Mouse (Mus musculus) forebrain, embryonic 10.5 days (tissue): ENCODE data around the gene Fgfr2. TPM values are rescaled to one million over a fixed set of nuclear protein-coding genes. Genes with fewer than 3 reads are reported as not detected.
"Not testable (repeated sequence)": the region's sequence is repeated elsewhere in the genome, so short reads cannot be mapped to it uniquely, and the experiment has no call there.

Experiments used
- DNase-seq: peaks from one replicate; pipeline ENCODE4 v3.0.0-alpha.2; 2017; ENCODE audit warnings: low spot score; ENCODE audit errors: extremely low spot score
- H3K27ac ChIP-seq: fragments of 300-500 bp; sonication (generic); 2 replicates; pipeline ENCODE4 v1.5.1; 2016; ENCODE audit warnings: mild to moderate bottlenecking
- H3K27me3 ChIP-seq: fragments of 300-500 bp; sonication (generic); 2 replicates; pipeline ENCODE4 v1.6.1; 2016; ENCODE audit warnings: mild to moderate bottlenecking; ENCODE audit not compliant: poor library complexity, severe bottlenecking
- H3K36me3 ChIP-seq: fragments of 300-500 bp; sonication (generic); replicated peaks from 2 replicates; pipeline ENCODE4 v1.6.1; 2016; ENCODE audit warnings: mild to moderate bottlenecking, moderate library complexity
- H3K4me1 ChIP-seq: fragments of 300-500 bp; sonication (generic); 2 replicates; pipeline ENCODE4 v1.6.1; 2016
- H3K4me3 ChIP-seq: fragments of 300-500 bp; sonication (generic); 2 replicates; pipeline ENCODE4 v1.5.1; 2016; ENCODE audit warnings: mild to moderate bottlenecking, moderate library complexity
- H3K9me3 ChIP-seq: fragments of 300-500 bp; sonication (generic); 2 replicates; pipeline ENCODE4 v1.6.1; 2016; ENCODE audit warnings: mild to moderate bottlenecking, moderate library complexity
- WGBS: fragments of 180-500 bp; shearing (Covaris S2); methylation state at CpG from one replicate; pipeline ENCODE4 v1.1.7; 2016; 5-methylcytosine and 5-hydroxymethylcytosine counted together
- polyA plus RNA-seq: library from polyadenylated mRNA; unstranded; fragments of >200 nt; fragmentation: Nextera tagmentation; extraction: Ambion mirVana; gene quantifications from 2 replicates; pipeline ENCODE4 v1.2.1, GENCODE M21; 2016

The Fgfr2 gene
- polyA plus RNA-seq, 1 experiment from 2014 or later, result 55.7 TPM

DNA sequence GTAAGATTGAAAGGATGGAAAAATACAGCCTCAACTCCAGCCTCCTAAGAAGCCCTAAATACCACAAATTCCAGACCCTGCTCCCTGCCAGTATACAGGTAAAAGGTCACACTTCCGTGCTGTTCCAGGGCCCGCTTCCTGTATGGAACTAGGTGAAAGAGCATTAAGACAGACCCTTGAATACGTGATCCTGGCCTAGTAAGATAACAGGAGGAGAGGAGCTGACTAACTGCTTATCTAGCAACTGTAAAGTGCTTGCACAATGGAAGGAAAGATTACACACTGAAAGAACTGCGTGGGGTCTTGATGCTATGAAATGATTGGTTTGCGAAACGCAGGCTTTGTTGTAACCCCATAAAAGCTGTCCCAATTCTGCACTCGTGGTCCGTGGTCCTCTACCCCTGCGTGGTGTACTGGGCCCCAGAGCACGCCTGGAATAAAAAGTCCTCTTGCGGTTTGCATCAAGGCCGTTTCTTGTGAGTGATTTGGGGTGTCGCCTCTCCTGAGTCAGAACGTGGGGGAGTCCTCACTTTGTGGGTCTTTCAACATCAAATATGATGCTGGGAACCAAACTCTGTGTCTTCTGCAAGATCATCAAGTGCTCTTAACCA is 2602.2 kb downstream of the Fgfr2 start:
- no peak for DNase-seq
- Histone ChIP-seq H3K27me3 (no peaks in the 10 kb centered on the region), H3K4me3 (no peak overlapping the region), H3K4me1 (peaks cover 25% of the 10 kb centered on the region), H3K9me3 (no peaks in the 10 kb centered on the region), H3K36me3 (no peaks in the 10 kb centered on the region), H3K27ac (peak overlapping the region; percentile 99; the same call in 1 of the 2 replicates)
- 92% methylated on average over 14 of the region's 14 CpGs for WGBS

- Histone ChIP-seq H3K9me3 (no peaks in the 10 kb centered on the region), H3K4me1 (peaks cover 25% of the 10 kb centered on the region), H3K36me3 (peaks cover 5% of the 10 kb centered on the region), H3K27ac (peak within 1 kb of the TSS; percentile 99), H3K4me3 (peak within 1 kb of the TSS; percentile 77), H3K27me3 (no peaks in the 10 kb centered on the region)
- DNase-seq, result no peak
- 20% methylated on average over 20 of the region's 20 CpGs for WGBS
Observed at GRCm38 (mm10) chr7:130520049-130520425, 2603.1 kb downstream of the Fgfr2 start, which contains the start of gene Ate1. TSS of gene Ate1 (minus strand) at chr7:130520369.

- Histone ChIP-seq H3K4me3 (peak overlapping the region; percentile 77), H3K27me3 (no peaks in the 10 kb centered on the region), H3K9me3 (no peaks in the 10 kb centered on the region), H3K36me3 (peaks cover 12% of the 10 kb centered on the region), H3K4me1 (peaks cover 25% of the 10 kb centered on the region), H3K27ac (peak overlapping the region; percentile 99)
- DNase-seq, result peak; percentile 97
- under 1% methylated on average over 90 of the region's 90 CpGs for WGBS
Observed at GRCm38 (mm10) chr7:130519096-130520048, 2603.8 kb downstream of the Fgfr2 start.

DNA sequence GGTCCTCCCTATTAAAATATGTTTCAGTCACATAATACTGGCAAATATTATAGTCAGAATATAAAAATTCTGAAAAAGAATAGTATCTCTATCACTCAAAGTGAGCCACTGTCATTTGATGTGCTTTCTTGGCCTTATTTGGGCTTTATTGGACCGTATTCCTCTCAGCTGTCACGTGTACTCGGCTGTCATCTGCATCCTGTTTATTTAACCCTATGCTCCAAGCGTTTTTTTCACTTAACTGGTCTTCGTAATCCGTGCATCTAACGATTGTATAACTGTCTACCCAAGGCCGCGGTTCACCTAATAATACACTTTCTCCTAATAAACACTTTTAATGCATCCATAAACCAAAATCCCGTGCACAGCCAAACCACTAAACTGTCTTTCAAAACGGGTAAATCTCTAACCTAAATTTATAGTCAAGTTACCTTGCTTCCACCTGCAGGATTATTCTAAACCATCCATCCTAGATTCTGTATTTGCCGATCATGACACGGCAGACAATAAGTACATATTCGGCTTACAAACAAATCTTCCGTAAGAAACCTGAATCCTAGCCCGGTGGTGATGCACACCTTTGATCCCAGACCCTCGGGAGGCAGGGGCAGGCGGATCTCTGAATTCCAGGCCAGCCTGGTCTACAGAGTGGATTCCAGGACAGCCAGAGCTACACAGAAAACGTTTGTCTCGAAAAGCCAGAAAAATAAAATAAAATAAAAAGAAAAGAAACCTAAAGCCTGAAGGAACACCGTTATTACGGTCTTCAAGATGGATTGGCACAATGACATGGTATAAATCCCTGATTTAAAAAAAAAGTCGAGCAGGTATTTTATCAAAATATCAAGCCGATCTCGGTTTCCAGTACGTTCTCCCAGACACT is 2604.7 kb downstream of the Fgfr2 start:
- H3K9me3 ChIP-seq, result no peaks in the 10 kb centered on the region
- H3K27me3 ChIP-seq, result no peaks in the 10 kb centered on the region
- no peak for DNase-seq
- H3K4me1 ChIP-seq, result peaks cover 25% of the 10 kb centered on the region
- H3K27ac ChIP-seq, result peak overlapping the region; percentile 99
- peaks cover 21% of the 10 kb centered on the region for H3K36me3 ChIP-seq
- 50% methylated on average over 26 of the region's 26 CpGs for WGBS
- H3K4me3 ChIP-seq, result peak overlapping the region; percentile 77

DNA sequence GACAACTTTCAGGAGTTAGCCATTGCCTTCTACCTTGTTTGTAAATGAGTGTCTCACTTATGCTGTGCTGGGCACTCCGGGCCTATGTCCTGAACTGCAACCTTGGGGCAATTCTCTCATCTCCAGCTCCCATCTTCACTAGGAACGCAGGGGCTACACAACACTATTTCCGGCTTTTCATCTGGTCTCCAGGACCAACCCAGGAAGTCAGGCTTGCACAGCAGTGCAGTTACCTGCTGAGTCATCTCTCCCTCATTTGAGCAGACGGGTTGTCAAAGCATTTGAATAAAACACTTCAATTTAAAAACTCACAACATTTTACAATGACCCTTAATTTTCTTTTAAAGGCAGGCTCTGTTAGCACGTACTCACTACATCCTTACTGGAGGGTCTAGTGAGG is 2612.9 kb downstream of the Fgfr2 start:
- 94% methylated on average over 5 of the region's 5 CpGs for WGBS
- H3K36me3 ChIP-seq, result peaks cover 95% of the 10 kb centered on the region

DNA sequence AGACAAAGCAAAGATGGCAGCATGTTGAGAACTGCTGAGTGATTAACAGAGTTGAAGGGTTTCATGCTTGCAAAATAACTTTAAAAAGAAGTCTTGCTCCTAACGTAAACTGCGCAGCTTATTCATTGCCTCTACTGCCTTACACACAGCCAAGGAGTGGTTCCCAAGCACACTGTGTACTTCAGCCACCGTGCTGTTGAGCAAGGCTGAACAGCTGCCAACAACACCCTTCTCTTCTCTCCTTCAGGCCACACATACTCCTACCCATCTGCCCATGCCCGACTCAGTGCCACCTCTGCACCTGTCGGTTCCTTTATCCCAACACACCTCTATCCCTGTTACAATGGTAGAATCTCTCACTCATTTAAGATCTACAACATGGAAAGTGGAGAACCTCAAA is 2620.1 kb downstream of the Fgfr2 start:
- no peaks in the 10 kb centered on the region for H3K27me3 ChIP-seq
- H3K4me3 ChIP-seq, result no peak overlapping the region
- peaks cover 85% of the 10 kb centered on the region for H3K36me3 ChIP-seq
- WGBS, result 96% methylated on average over 5 of the region's 5 CpGs
- no peak for DNase-seq
- no peaks in the 10 kb centered on the region for H3K9me3 ChIP-seq
- H3K27ac ChIP-seq, result no peak overlapping the region
- no peaks in the 10 kb centered on the region for H3K4me1 ChIP-seq

More for the DNA sequence above, 2612.9 kb downstream of the Fgfr2 start:
- no peaks in the 10 kb centered on the region for H3K27me3 ChIP-seq
- no peak overlapping the region for H3K4me3 ChIP-seq
- DNase-seq, result no peak
- no peaks in the 10 kb centered on the region for H3K9me3 ChIP-seq
- H3K4me1 ChIP-seq, result no peaks in the 10 kb centered on the region
- no peak overlapping the region for H3K27ac ChIP-seq

GRCm38 (mm10) chr7:130501499-130501898 is 2621.7 kb downstream of the Fgfr2 start:
- no peak for DNase-seq
- Histone ChIP-seq H3K4me3 (no peak overlapping the region), H3K4me1 (no peaks in the 10 kb centered on the region), H3K27me3 (no peaks in the 10 kb centered on the region), H3K27ac (no peak overlapping the region), H3K36me3 (peaks cover 76% of the 10 kb centered on the region), H3K9me3 (no peaks in the 10 kb centered on the region)
- 78% methylated on average over 1 of the region's 1 CpGs for WGBS

DNA sequence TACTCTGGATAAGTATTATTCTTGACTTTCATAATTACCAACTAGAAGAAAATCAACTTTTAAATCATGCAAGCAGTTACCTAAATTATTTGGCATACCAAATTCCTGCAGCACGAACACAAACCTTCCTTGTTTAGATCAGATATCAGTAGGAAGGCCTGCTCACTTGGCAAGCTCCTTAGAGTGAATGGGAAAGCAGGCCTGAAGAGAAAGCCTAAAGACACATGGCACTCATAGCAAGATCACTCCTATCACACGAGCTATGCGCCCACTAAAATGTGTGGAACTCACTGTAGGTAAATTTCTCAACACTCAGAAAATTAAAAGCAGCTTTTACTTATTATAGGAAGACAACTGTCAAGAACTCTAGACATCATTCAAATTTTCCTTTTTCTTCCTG is 2629.8 kb downstream of the Fgfr2 start:
- Histone ChIP-seq H3K4me1 (no peaks in the 10 kb centered on the region), H3K27me3 (no peaks in the 10 kb centered on the region)

DNA sequence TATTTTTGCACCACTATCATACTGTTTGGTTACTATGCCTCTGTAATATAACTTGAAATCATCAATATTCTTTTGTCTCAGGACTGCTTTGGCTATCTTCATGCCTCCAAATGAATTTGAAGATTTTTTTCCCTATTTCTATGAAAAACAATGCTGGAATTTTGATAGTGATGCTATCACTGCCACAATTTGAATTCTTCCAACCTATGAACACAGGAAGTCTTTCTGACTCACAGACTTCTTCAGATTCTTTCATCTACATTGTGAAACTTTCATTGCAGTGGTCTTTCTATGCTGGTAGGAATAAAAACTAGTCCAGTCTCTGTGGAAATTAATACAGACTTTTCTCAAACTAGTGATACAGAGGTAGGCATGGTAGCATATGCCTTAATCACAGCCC is 2631.1 kb downstream of the Fgfr2 start:
- Histone ChIP-seq H3K36me3 (peaks cover 41% of the 10 kb centered on the region), H3K27ac (no peak overlapping the region)

More for the DNA sequence above, 2629.8 kb downstream of the Fgfr2 start:
- H3K36me3 ChIP-seq, result peaks cover 36% of the 10 kb centered on the region
- DNase-seq, result no peak
- H3K9me3 ChIP-seq, result peaks cover under 1% of the 10 kb centered on the region; the same call in 1 of the 2 replicates
- WGBS, result 92% methylated on average over 3 of the region's 3 CpGs
- no peak overlapping the region for H3K27ac ChIP-seq
- H3K4me3 ChIP-seq, result no peak overlapping the region

DNA sequence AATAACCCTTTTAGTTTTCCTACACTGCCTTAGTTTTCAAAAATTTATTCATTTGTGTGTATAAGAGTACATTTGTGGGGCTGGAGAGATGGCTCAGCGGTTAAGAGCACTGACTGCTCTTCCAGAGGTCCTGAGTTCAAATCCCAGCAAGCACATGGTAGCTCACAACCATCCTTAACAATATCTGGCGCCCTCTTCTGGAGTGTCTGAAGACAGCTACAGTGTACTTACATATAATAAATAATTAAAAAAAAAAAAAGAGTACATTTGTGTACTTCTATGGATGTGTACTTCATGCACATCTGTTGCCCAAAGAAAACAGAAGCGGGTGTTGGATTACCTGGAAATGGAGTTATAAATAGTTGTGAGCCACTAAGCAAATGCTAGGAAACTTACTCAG is 2644.1 kb downstream of the Fgfr2 start:
- not testable (repeated sequence) for DNase-seq, H3K9me3 ChIP-seq, H3K27me3 ChIP-seq, H3K4me3 ChIP-seq, H3K27ac ChIP-seq
- peaks cover 19% of the 10 kb centered on the region for H3K4me1 ChIP-seq
- H3K36me3 ChIP-seq, result peaks cover 26% of the 10 kb centered on the region
- WGBS, result 89% methylated on average over 3 of the region's 3 CpGs

More for the DNA sequence above, 2631.1 kb downstream of the Fgfr2 start:
- Histone ChIP-seq H3K4me3 (no peak overlapping the region), H3K9me3 (peaks cover 14% of the 10 kb centered on the region), H3K4me1 (no peaks in the 10 kb centered on the region), H3K27me3 (no peaks in the 10 kb centered on the region)
- no peak for DNase-seq

DNA sequence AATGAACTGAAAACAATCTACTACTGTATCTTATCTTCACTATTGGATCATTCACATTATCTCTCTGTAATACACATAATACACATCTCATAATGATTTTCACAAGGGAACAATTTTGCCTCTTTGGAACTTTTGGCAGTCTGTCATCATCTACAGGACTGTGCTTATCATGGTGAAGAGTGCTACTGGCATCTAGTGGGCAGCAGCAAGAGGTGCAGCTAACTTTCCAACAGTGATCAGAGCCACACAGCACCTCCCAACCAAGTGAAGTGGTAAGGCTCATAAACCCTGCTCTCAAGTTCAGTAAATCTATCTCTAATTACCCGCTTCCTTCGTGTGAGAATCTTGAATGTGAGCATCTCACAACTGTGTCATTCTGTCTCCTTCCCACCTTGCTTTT is 2647.2 kb downstream of the Fgfr2 start:
- no peaks in the 10 kb centered on the region for H3K27me3 ChIP-seq
- H3K9me3 ChIP-seq, result no peaks in the 10 kb centered on the region
- no peak overlapping the region for H3K27ac ChIP-seq
- WGBS, result 45% methylated on average over 2 of the region's 2 CpGs
- H3K4me1 ChIP-seq, result peaks cover 50% of the 10 kb centered on the region
- no peak for DNase-seq
- no peak overlapping the region for H3K4me3 ChIP-seq
- H3K36me3 ChIP-seq, result peaks cover 21% of the 10 kb centered on the region

- WGBS, result 63% methylated on average over 3 of the region's 3 CpGs
- Histone ChIP-seq H3K27me3 (no peaks in the 10 kb centered on the region), H3K27ac (peak overlapping the region; percentile 80), H3K9me3 (no peaks in the 10 kb centered on the region), H3K4me1 (peaks cover 70% of the 10 kb centered on the region), H3K36me3 (peaks cover 6% of the 10 kb centered on the region), H3K4me3 (no peak overlapping the region)
- DNase-seq, result no peak
Observed at GRCm38 (mm10) chr7:130473881-130474280, 2649.3 kb downstream of the Fgfr2 start.
